Mouse (Mus musculus) CD8-positive naive resting alpha-beta T cell, adult 2 months (primary cell): ENCODE data around the gene Grk4.
"Not testable (repeated sequence)": the region's sequence is repeated elsewhere in the genome, so short reads cannot be mapped to it uniquely, and the experiment has no call there.

Source experiments
- DNase-seq, 2 experiments: peaks; one replicate each; pipeline ENCODE4 v3.0.0; 2022; ENCODE audit warnings: low read depth in 2 of 2, low spot score in 2 of 2

Grk4 gene

GRCm38 (mm10) chr5:34708436-34708835, 48.3 kb downstream of the Grk4 start:
- no peak for DNase-seq

GRCm38 (mm10) chr5:34714371-34714770, 54.2 kb downstream of the Grk4 start:
- DNase-seq, result not testable (repeated sequence)

DNA sequence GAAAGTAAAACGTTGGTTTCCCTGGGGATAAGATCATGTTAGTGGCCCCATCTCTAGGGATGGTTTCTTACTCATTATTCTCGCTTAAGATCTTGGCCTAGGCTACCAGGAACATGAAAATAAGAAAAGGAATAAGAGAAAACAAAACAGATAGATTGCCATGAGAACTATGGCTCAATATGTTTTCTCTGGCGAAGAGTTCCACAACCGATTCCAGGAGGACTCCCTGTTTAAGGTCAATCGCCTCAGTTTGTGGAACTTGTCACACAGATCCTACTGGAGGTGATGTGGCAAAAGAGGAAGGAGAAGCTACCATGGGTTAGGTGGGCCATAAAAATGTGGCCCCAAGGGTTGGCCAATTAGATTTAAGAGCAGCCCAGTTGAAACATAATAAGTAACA, 54.6 kb downstream of the Grk4 start:
- DNase-seq, result no peak

DNA sequence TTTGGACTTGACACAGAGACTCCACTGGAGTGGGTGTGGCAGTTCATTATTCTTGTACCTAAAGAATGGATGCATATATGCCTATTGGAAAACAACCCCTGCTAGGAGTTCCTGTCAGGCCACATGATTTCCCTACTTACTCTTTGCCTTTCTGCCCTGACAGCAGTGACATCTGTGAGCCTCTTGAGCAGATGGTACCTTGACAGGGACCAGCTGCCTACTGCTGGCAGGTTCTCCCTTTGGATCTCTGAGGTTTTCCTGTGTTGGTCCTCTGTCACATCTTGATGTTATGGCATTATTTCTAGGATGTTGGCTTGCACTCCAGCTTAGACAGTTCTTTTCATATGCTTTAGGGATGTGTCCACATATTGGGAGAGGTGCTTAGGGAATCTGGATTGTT, 69.0 kb downstream of the Grk4 start:
- DNase-seq, result no peak

GRCm38 (mm10) chr5:34730255-34730654, 70.1 kb downstream of the Grk4 start:
- DNase-seq, result no peak

DNA sequence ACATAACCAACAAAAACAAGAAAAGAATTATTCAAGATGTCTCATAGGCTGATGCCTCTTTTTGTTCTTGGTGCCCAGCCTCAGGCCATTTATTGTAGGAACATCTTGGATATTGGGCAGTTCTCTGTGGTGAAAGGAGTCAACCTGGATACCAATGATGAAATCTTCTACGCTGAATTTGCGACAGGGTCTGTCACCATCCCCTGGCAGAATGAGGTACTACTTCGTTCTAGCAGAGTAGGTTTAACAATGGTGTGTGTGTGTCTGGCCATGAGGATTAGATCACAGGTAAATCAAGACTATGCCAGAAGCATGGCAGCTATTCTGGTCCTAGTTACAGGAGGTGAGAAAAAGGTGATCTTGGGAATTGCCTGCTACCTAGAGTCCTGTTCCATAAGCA, 91.3 kb downstream of the Grk4 start:
- DNase-seq, result no peak

GRCm38 (mm10) chr5:34758762-34759161, 98.6 kb downstream of the Grk4 start:
- DNase-seq, result no peak

GRCm38 (mm10) chr5:34760850-34761508, 100.8 kb downstream of the Grk4 start:
- peak; percentile 2 to 16 for DNase-seq

DNA sequence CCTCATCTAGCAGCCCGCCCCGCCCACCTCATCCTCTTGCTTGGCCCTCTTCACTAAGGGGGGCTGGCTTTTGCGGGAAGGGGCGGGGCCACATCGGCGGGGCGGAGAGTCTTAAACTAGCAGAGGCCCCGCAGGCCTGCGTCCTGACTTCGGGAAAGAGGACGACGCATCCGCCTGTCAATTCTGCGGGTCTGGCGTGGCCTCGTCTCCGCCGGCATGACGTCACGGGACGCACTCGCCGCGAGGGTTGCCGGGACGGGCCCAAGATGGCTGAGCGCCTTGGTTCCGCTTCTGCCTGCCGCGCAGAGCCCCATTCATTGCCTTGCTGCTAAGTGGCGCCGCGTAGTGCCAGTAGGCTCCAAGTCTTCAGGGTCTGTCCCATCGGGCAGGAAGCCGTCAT, 101.3 kb downstream of the Grk4 start, which contains the start of gene Htt:
TSS of gene Htt (plus strand) at position 232 of the 400 bp plus-strand sequence.
- peak; percentile 94 to 95 for DNase-seq

DNA sequence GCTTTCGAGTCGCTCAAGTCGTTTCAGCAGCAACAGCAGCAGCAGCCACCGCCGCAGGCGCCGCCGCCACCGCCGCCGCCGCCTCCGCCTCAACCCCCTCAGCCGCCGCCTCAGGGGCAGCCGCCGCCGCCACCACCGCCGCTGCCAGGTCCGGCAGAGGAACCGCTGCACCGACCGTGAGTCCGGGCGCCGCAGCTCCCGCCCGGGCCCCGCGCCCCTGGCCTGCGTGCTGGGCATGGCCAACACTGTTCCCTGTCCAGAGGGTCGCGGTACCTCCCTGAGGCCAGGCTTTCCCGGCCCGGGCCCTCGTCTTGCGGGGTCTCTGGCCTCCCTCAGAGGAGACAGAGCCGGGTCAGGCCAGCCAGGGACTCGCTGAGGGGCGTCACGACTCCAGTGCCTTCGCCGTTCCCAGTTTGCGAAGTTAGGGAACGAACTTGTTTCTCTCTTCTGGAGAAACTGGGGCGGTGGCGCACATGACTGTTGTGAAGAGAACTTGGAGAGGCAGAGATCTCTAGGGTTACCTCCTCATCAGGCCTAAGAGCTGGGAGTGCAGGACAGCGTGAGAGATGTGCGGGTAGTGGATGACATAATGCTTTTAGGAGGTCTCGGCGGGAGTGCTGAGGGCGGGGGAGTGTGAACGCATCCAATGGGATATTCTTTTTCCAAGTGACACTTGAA, 101.9 kb downstream of the Grk4 start:
- DNase-seq, result peak; percentile 13 to 18

DNA sequence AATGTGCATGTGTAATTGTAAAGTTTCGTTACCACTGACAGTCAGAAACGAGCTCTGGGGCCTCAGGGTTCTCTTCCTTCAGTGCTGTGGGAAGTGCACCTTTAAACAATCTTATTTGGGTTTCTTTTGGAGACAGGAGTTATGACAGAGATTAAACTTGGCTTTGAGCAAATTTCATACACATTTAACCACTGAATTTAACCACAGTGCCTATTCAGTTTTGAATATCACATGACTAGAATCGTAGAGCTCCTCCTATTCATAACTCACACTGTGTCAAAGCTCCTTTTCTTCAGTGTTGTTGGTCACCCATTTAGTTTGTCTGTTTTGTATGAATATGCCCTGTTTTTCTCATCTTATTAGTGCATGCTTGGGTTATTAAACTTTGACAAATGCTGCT, 111.6 kb downstream of the Grk4 start:
- peak in 1 of 2 experiments; percentile 19 for DNase-seq

DNA sequence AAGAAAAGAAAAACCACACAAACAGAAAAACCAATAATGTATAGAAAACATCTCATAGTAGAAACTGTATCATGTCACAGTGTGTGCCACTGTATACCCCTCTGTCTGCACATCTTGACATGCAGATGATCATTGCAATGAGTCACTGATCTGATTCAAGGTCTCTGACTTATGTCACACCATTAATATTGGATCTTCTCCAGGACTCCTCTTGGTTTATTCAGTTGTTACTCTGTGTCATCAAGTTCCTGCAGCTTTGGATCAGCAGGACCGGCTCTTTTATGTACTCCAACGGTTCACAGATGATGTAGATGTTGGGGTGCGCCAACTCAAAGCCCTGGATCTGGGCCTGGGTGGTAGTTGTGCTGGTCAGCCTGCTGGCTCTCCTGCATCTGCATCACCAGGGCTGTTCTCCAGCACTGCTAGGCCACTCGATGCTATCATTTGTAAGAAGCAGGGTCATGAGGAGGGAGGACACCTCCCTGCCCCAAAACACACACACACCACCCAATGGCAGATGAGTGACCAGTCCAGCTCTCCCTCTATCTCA, 112.6 kb downstream of the Grk4 start:
- DNase-seq, result no peak

GRCm38 (mm10) chr5:34773392-34773791, 113.2 kb downstream of the Grk4 start:
- no peak for DNase-seq

DNA sequence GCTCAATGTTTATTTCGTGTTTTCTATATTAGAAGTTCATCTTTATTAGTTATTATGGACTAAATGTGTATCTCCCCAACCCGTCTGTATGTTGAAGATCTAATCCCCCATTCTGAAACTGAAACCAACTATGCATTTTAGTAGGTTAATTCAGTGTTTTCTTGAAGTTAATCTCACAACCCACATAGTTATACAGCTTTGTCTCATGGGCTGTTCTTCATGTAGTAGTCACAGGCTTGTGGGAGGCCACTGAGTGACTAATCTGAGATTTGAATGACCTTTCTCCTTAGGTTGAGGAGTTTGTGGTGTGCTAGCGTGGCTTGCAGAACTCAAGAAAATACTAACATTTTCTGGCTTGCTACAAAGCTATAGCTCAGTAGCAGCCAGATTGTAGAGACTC, 124.8 kb downstream of the Grk4 start:
- DNase-seq, result no peak

GRCm38 (mm10) chr5:34791141-34791540, 131.0 kb downstream of the Grk4 start:
- no peak for DNase-seq

DNA sequence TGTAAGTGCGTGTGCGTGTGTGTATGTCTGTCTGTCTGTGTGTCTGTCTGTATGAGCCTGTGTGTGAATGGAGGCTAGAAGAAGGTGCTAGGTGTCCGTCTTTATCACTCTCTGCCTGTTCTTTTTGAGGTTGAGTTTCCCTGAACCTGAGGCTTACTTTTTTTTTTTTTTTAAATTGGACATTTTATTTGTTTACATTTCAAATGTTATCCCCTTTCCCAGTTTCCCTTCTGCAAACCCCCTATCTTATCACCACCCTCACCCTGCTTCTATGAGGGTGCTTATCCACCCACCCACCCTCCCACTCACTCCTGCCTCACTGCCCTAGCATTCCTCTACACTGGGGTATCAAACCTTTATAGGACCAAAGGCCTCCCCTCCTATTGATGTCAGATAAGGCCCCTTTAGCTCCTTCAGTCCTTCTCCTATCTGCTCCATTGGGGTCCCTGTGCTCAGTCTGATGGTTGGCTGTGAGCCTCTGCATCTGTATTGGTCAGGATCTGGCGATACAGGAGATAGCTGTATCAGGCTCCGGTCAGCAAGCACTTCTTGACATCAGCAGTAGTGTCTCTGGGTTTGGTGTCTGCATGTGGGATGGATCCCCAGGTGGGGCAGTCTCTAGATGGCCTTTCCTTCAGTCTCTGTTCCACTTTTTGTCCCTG, 140.2 kb downstream of the Grk4 start:
- DNase-seq, result no peak
